Mouse (Mus musculus) hindbrain, embryonic 16.5 days (tissue): Measurements from ENCODE around the gene Phf1. TPM values are rescaled to one million over a fixed set of nuclear protein-coding genes. Genes with fewer than 3 reads are reported as not detected.
A peak's percentile ranks its signal among the peaks of the same experiment; 100 is the strongest.

Experiments
- ATAC-seq: fragments of 200-750 bp; cut with Nextera tagmentation; 2 replicates; pipeline ENCODE4 v1.8.0; 2017; ENCODE audit warnings: moderate TSS enrichment, moderate library complexity
- H3K27ac ChIP-seq: fragments of 300-500 bp; sonication (generic); 2 replicates; pipeline ENCODE4 v1.5.1; 2014; ENCODE audit warnings: low read depth, mild to moderate bottlenecking, control low read depth, low read length, moderate library complexity
- H3K27me3 ChIP-seq: fragments of 300-500 bp; sonication (generic); replicated peaks from 2 replicates; pipeline ENCODE4 v1.6.1; 2014; ENCODE audit warnings: low read length; ENCODE audit not compliant: control insufficient read depth, insufficient read depth
- H3K36me3 ChIP-seq: fragments of 300-500 bp; sonication (generic); 2 replicates; pipeline ENCODE4 v1.6.1; 2014; ENCODE audit warnings: mild to moderate bottlenecking, low read length, moderate library complexity, mixed read lengths; ENCODE audit not compliant: control insufficient read depth, insufficient read depth
- H3K4me1 ChIP-seq: fragments of 300-500 bp; sonication (generic); 2 replicates; pipeline ENCODE4 v1.6.1; 2014; ENCODE audit warnings: low read depth, low read length; ENCODE audit not compliant: control insufficient read depth, insufficient read depth
- H3K4me2 ChIP-seq: fragments of 300-500 bp; sonication (generic); 2 replicates; pipeline ENCODE4 v1.6.1; 2014; ENCODE audit warnings: mild to moderate bottlenecking, low read length, control low read depth, moderate library complexity
- H3K4me3 ChIP-seq: fragments of 300-500 bp; sonication (generic); 2 replicates; pipeline ENCODE4 v1.5.1; 2014; ENCODE audit warnings: mild to moderate bottlenecking, low read length, control low read depth, moderate library complexity
- H3K9ac ChIP-seq: fragments of 300-500 bp; sonication (generic); 2 replicates; pipeline ENCODE4 v1.6.1; 2014; ENCODE audit warnings: low read depth, mild to moderate bottlenecking, control low read depth, low read length, moderate library complexity
- H3K9me3 ChIP-seq: fragments of 300-500 bp; sonication (generic); 2 replicates; pipeline ENCODE4 v1.6.1; 2014; ENCODE audit warnings: mild to moderate bottlenecking, low read length, moderate library complexity; ENCODE audit not compliant: control insufficient read depth
- WGBS: fragments of 180-500 bp; shearing (Covaris S2); extraction: QIAGEN DNeasy Blood & Tissue Kit; methylation state at CpG from one replicate; pipeline ENCODE4 v1.1.7; 2014; 5-methylcytosine and 5-hydroxymethylcytosine counted together
- polyA plus RNA-seq: library from polyadenylated mRNA; unstranded; fragments of >200 nt; fragmentation: Nextera tagmentation; extraction: Ambion mirVana; gene quantifications from 2 replicates; pipeline ENCODE4 v1.2.1, GENCODE M21; 2015

The Phf1 gene
- polyA plus RNA-seq, 1 experiment from 2014 or later, result 30.3 TPM

- Histone ChIP-seq H3K36me3 (peaks cover 11% of the 10 kb centered on the region), H3K4me2 (peak overlapping the region; percentile 97), H3K4me3 (peak overlapping the region; percentile 63), H3K9ac (peak overlapping the region; percentile 56), H3K27me3 (no peaks in the 10 kb centered on the region), H3K4me1 (peaks cover 45% of the 10 kb centered on the region), H3K9me3 (no peaks in the 10 kb centered on the region), H3K27ac (no peak overlapping the region; the same call in 1 of the 2 replicates)
- WGBS, result 62% methylated on average over 16 of the region's 16 CpGs
- no peak for ATAC-seq
Measured at GRCm38 (mm10) chr17:26937883-26938695, 5.2 kb downstream of the Phf1 start.

- H3K4me3 ChIP-seq, result peak overlapping the region; percentile 63
- no peaks in the 10 kb centered on the region for H3K27me3 ChIP-seq
- H3K4me1 ChIP-seq, result peaks cover 41% of the 10 kb centered on the region
- H3K27ac ChIP-seq, result peak overlapping the region; percentile 86
- ATAC-seq, result no peak
- H3K36me3 ChIP-seq, result peaks cover 11% of the 10 kb centered on the region
- peak overlapping the region; percentile 97 for H3K4me2 ChIP-seq
- WGBS, result under 1% methylated on average over 21 of the region's 22 CpGs
- peak overlapping the region; percentile 56 for H3K9ac ChIP-seq
- H3K9me3 ChIP-seq, result no peaks in the 10 kb centered on the region
Measured at GRCm38 (mm10) chr17:26938731-26939130, 5.9 kb downstream of the Phf1 start.

- WGBS, result 1% methylated on average over 54 of the region's 70 CpGs
- Histone ChIP-seq H3K9me3 (no peaks in the 10 kb centered on the region), H3K4me1 (peaks cover 35% of the 10 kb centered on the region), H3K27me3 (no peaks in the 10 kb centered on the region), H3K27ac (peak within 1 kb of the TSS; percentile 97), H3K36me3 (peaks cover 11% of the 10 kb centered on the region), H3K4me2 (peak within 1 kb of the TSS; percentile 97), H3K9ac (peak within 1 kb of the TSS; percentile 76), H3K4me3 (peak within 1 kb of the TSS; percentile 63)
- peak; percentile 94 for ATAC-seq
Measured at GRCm38 (mm10) chr17:26939178-26939972, 6.5 kb downstream of the Phf1 start, which contains the start of gene Cuta. TSS of gene Cuta (minus strand) at chr17:26939569.

- Histone ChIP-seq H3K27me3 (no peaks in the 10 kb centered on the region), H3K27ac (peak overlapping the region; percentile 97), H3K4me1 (peaks cover 31% of the 10 kb centered on the region), H3K4me3 (peak overlapping the region; percentile 63), H3K36me3 (peaks cover 9% of the 10 kb centered on the region), H3K9ac (peak overlapping the region; percentile 76), H3K4me2 (peak overlapping the region; percentile 77), H3K9me3 (no peaks in the 10 kb centered on the region)
- ATAC-seq, result no peak
- WGBS, result 0% methylated on average over 3 of the region's 3 CpGs
Measured at GRCm38 (mm10) chr17:26939973-26940300, 7.1 kb downstream of the Phf1 start.

GRCm38 (mm10) chr17:26941031-26941789, 8.4 kb downstream of the Phf1 start, which contains the start of gene Syngap1:
TSS of gene Syngap1 (plus strand) at chr17:26941253.
- ATAC-seq, result peak; percentile 13; the same call in 1 of the 2 replicates
- peak within 1 kb of the TSS; percentile 97 for H3K27ac ChIP-seq
- peak within 1 kb of the TSS; percentile 77 for H3K4me2 ChIP-seq
- H3K4me1 ChIP-seq, result peaks cover 41% of the 10 kb centered on the region
- H3K9me3 ChIP-seq, result no peaks in the 10 kb centered on the region
- peak within 1 kb of the TSS; percentile 80 for H3K9ac ChIP-seq
- H3K36me3 ChIP-seq, result no peaks in the 10 kb centered on the region
- WGBS, result 2% methylated on average over 23 of the region's 24 CpGs
- no peaks in the 10 kb centered on the region for H3K27me3 ChIP-seq
- H3K4me3 ChIP-seq, result peak within 1 kb of the TSS; percentile 63

- H3K4me1 ChIP-seq, result peaks cover 49% of the 10 kb centered on the region
Measured at GRCm38 (mm10) chr17:26941841-26942570, 9.2 kb downstream of the Phf1 start.

GRCm38 (mm10) chr17:26945824-26946495, 13.1 kb downstream of the Phf1 start:
- Histone ChIP-seq H3K4me1 (peaks cover 52% of the 10 kb centered on the region), H3K9ac (peak overlapping the region; percentile 59), H3K9me3 (no peaks in the 10 kb centered on the region), H3K36me3 (no peaks in the 10 kb centered on the region), H3K27ac (peak overlapping the region; percentile 78), H3K4me2 (peak overlapping the region; percentile 70), H3K27me3 (no peaks in the 10 kb centered on the region), H3K4me3 (peak overlapping the region; percentile 40)
- 20% methylated on average over 13 of the region's 13 CpGs for WGBS
- ATAC-seq, result no peak

More at GRCm38 (mm10) chr17:26941841-26942570, 9.2 kb downstream of the Phf1 start:
- Histone ChIP-seq H3K36me3 (no peaks in the 10 kb centered on the region), H3K9ac (peak overlapping the region; percentile 80), H3K4me2 (peak overlapping the region; percentile 77), H3K9me3 (no peaks in the 10 kb centered on the region), H3K4me3 (peak overlapping the region; percentile 55), H3K27me3 (no peaks in the 10 kb centered on the region), H3K27ac (peak overlapping the region; percentile 97)
- ATAC-seq, result no peak
- 14% methylated on average over 4 of the region's 4 CpGs for WGBS

GRCm38 (mm10) chr17:26946567-26946966, 13.7 kb downstream of the Phf1 start:
- peak overlapping the region; percentile 70 for H3K4me2 ChIP-seq
- H3K27me3 ChIP-seq, result no peaks in the 10 kb centered on the region
- H3K27ac ChIP-seq, result peak overlapping the region; percentile 78
- WGBS, result under 1% methylated on average over 36 of the region's 37 CpGs
- H3K9me3 ChIP-seq, result no peaks in the 10 kb centered on the region
- H3K4me1 ChIP-seq, result peaks cover 56% of the 10 kb centered on the region
- peak overlapping the region; percentile 40 for H3K4me3 ChIP-seq
- no peaks in the 10 kb centered on the region for H3K36me3 ChIP-seq
- H3K9ac ChIP-seq, result peak overlapping the region; percentile 59
- ATAC-seq, result peak; percentile 25; the same call in 1 of the 2 replicates
